Mouse (Mus musculus): ENCODE results near the gene Ryr1.
A peak's percentile ranks its signal among the peaks of the same experiment; 100 is the strongest.
"Not testable (repeated sequence)": the region's sequence is repeated elsewhere in the genome, so short reads cannot be mapped to it uniquely, and the experiment has no call there.

Gene Ryr1

DNA sequence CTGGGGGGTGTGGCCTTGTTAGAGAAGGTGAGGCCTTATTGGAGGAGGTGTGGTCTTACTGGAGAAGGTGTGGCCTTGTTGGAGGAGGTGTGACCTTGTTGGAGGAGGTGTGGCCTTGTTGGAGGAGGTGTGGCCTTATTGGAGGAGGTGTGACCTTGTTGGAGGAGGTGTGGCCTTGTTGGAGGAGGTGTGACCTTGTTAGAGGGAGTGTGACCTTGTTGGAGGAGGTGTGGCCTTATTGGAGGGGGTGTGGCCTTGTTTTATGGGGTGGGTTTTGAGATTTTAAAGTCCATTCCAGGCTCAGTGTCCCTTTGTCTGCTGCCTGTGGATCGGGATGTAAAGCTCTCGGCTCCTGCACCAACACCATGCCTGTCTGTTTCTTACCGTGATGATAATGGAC is 40.6 kb downstream of the Ryr1 start:
- no peak for DNase-seq (ENCODE audit: low spot score in 2 of 2)

DNA sequence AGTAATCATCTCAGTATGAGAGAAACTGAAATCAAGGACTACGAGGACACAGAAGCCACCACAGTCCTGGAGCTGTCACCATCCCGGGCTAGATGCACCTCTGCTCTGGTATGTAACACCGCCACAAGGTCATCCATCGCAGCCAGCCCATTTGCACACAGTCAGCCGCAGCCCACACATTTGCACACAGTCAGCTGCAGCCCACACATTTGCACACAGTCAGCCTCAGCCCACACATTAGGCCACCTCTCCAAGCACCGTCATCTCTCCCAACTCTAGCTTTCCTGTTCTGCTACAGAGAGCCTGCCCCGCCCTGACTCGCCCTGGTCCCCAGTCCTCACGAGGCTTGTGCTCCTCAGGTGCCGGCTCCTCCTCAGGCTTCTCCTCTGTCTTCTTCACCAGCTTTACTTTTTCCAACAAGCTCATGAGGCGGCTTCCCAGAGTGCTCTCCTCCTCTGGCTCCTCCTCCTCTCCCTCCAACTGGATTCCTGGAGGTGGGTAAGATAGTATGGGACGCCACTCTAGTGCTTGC is 45.5 kb downstream of the Ryr1 start:
- peak in 1 of 2 experiments; percentile 51 for DNase-seq (ENCODE audit: low spot score in 2 of 2)

DNA sequence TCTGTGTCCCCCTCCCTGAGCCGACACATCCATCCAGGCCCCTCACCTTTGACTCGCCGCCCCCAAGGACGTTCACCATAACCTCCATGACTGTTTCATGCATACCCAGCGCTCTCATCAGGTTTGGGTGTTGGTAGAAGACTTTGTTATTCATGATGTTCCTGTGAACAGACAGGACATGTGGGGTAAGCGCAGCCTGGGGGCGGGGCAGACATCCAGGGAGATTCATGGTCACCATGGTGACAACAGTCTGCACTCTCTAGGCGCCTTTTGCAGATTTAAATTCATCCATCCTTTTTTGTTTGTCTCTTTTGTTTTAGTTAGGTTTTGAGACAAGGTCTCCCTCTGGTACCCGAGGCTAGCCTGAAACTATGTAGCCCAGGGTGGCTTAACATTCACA is 48.0 kb downstream of the Ryr1 start:
- DNase-seq (ENCODE audit: low spot score in 2 of 2) = peak in 1 of 2 experiments; percentile 51

DNA sequence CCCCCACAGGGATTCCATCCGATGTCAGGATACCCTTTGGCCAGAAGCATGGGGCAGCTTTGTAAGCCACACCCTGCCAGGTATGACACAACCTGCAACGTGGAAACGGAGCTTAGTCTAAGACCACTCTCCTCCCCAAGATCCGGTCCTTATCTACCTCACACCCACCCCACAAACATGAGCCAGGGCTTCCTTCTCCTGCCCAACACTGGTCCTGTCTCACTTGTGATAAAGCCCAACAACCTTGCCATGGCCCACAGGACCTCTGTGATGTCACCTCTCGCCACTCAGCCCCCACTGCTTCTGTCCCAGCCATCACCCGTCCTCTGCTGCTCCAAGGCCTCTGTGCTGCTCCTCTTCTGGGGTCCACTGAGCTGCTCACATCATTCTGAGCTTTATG is 49.8 kb downstream of the Ryr1 start:
- no peak for DNase-seq (ENCODE audit: low spot score in 2 of 2)

DNA sequence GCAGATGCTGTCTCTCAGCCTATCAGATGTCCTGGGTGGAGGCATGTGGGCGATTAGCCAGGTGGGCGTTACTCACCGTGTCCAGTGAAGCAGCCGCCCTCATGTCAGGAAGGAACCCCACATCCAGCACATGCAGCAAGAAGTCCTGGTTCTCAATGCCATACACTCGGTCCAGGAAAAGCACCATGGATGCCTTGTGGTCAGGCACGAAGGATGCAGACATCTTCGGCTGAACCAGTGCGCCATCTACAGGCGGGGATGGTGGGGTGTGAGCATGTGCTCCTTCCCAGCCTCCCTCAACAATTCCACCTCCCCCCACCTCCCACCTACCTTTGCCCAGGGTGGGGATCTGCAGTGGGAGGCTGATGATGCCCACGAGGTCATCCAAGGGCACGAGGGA is 52.3 kb downstream of the Ryr1 start:
- DNase-seq (ENCODE audit: low spot score in 2 of 2) = peak in 1 of 2 experiments; percentile 68

DNA sequence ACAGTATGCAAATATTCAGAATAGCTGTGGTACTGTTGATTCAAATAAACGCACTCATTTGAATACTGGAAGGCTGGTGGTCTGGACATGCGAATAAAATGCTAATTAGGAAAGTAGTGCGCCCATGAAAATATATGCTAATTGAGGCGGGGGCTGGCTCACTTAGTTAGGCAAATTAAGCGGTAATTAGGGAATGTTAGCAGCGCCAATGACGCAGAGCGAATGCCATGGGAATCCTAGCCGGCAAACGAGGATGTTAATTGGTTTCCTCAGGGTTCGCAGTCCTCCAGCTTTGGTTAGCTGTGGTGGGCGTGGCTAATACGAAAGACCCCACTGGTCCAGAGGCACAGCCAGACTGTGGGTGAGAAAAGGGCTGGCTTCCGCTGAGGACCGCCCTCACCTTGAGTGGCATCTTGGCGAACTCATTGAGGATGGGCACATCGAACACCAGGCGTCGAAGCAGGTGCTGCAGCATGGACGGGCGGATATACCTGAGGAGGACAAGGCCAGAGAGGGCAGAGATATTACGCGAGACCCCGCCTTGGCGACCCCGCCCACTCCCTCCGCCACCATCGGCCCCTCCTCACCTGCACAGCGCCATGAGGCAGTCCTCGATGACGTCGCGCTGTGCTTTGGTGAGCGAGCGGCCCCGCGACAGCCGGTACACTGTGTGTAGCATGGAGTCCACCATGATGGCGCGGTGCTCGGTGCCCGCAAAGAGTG is 53.6 kb downstream of the Ryr1 start:
- DNase-seq (ENCODE audit: low spot score in 2 of 2) = peak in 1 of 2 experiments; percentile 59

DNA sequence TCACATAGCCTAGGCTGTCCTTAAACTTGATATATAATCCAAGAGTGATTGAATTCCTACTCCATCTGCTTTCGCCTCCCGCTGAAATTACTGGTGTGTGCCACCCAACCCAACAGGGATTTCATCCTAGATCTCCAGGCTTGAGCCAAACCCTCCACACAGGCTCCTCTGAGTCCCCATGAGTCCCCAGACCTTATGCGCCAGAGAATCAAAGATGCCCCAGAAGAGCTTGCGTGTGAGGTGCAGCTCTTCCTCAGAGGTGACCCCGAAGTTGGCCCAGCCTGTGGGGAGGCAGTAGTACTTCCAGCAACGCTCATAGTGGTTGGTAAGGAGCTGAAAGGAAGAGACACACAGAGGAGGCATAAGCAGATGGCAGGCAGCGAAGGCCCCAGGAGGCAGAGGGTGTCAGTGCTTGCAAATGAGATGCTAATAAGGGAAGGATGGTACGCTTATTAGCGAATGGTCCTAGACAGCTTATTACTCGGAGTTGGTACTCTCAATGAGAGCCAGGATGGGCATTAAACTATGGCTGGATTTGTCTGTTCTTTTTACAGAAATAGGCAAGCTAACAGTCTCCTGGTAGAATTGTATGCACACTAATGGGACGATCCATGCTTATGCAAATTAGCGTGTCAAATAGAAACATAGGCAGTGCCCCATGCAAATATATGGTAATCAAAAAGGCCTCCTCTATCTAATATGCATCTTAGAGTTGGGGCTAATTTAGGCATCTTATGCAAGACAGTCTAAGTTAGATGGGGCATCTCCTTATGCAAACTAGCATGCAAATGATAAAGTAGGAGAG is 54.4 kb downstream of the Ryr1 start:
- peak in 1 of 2 experiments; percentile 52 for DNase-seq (ENCODE audit: low spot score in 2 of 2)

DNA sequence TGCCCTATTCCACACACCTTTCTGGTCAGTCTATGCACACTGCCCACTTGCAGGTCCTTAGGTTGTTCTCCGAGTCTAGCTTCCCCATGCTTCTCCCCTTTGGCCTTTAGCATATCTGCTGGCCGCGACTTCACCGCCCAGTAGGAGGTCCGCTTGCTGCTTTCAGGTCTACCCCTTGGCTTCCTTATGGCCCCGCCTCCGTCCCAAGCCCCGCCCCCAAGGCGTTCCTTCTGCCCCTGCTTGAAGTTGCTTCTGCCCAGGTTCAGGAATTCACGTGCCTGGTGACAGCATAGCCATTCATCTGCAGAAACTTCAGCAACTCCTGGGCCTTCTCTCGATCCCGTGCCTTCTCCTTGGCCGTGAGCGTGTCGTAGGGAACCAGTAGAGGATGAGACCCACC is 57.2 kb downstream of the Ryr1 start:
- DNase-seq (ENCODE audit: low spot score in 2 of 2) = peak in 1 of 2 experiments; percentile 62

DNA sequence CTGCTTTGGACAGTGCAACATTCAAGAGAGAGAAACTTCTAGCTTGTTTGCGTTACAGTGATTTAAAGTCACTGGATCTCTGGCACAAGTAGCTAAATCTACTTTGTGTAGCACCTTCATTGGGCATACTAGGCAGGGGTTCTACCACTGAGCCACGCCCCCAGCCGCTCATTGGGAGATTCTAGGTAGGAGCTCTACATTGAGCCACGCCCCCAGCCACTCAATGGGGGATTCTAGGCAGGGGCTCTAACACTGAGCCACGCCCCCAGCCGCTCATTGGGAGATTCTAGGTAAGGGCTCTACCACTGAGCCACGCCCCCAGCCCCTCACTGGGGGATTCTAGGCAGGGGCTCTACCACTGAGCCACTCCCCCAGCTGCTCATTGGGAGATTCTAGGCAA is 61.5 kb downstream of the Ryr1 start:
- not testable (repeated sequence) for DNase-seq (ENCODE audit: low spot score in 2 of 2)

DNA sequence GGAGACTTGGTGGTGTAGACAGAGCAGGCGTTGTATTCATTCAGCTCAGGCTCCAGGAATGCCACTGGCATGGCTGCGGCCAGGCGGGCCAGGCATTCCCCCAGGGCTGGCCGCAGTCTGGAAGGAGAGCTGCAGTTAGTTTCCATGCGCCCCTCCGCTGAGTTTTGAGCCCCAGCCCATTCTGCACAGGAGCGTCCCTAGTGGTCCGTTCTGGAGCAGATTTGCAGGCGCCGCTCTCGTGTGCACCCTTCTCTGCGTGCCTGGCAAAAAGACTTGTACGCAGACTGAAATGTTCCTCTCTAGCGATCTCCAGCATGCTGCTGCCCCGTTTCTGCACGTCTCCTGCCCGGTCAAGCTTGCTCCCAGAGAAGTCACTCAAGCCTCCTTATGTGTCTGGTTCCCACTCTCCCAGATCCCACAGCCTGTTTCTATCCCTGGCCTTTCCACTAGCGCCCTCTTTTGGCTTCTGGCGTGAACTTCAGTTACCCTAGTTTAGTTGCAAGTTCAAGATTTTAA is 63.4 kb downstream of the Ryr1 start:
- peak in 1 of 2 experiments; percentile 58 for DNase-seq (ENCODE audit: low spot score in 2 of 2)

DNA sequence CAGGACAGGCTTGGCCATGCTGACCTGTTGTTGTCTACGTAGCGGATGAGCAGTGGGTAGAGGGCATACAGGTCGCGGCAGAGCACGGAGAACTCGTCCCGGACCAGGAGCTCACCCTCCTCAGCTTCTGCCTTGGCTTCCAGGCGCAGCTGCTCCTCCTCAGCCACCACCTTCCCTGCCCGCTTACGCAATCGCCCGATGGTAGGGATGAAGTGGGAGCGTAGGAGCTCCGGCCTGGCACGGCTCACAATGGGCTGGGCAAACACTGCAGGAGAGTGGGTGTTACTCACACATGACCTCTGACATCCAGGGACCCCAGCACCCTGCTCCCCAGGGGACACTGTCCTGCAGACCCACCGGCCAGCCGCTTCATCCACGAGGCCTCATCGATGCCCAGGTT is 65.5 kb downstream of the Ryr1 start:
- DNase-seq (ENCODE audit: low spot score in 2 of 2) = no peak

DNA sequence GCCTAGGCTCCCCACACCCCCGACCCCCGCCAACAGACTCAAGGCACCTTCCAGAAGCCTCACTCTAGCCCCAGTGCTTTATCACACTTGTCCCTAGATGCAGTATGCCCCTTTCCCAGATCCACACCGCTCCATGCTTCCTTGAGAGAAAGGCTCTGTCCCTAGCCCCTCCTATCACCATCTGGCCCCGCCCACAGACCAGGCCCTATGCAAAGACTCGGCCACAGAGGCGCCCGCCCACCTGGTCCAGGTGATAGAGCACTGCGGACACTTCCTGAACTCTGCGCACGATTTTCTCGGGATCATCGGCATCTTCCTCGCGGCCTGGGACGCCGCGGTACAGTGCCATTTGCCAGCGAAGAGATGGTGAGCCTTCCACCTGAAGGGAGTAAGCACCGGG is 72.2 kb downstream of the Ryr1 start:
- no peak for DNase-seq (ENCODE audit: low spot score in 2 of 2)

DNA sequence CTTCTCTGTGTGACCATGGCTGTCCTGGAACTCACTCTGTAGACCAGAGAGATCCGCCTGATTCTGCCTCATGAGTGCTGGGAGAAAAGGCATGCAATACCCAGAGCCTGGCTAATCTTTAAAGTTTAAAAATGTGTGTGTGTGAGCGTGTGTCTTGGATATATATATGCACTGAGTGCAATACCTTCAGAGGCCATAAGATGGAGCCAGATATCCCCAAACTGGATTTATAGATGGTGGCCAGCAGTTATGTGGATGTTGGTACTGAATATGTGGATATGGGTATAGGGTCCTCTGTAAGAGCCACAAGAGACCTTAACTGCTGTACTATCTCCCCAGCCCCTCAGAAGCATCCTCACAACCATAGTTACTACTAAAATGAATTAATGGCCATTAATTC is 74.2 kb downstream of the Ryr1 start:
- DNase-seq (ENCODE audit: low spot score in 2 of 2) = peak in 1 of 2 experiments; percentile 43

DNA sequence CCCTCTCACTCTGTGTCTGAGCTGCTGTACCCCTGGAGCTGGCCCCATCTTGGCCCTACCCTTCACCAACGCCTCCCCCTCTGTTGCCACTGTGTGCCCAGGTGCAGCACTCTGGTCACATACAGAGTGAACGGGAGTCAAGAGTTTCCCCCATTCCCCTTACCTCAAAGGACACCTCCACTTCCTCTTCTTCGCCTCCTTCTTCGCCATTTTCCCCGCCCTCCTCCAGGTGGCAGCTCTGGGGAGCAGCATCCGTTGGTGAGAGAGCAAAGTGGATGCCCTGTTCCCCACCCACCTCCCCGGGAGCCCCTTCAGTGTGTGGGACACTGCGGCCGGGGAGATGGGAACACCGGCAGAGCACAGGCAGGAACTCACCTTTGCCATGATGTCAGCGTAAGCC is 76.4 kb downstream of the Ryr1 start:
- DNase-seq (ENCODE audit: low spot score in 2 of 2) = no peak

DNA sequence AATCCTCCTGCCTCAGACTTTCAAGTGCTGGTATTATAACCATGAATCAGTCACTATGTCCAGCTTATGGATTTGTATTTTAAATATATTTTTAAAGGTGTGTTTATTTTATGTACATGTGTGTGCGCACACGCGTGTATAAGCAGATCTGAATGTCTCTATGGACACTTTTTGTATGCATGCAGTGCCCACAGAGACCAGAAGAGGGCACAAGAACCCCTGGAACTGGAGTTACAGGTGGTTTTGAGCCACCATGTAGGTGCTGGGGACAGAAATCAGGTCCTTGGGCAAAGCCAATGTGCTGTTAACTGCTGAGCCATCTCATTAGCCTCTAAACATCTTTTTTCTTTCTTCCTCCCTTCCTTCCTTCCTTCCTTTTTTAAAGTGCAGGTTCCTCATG is 76.9 kb downstream of the Ryr1 start:
- DNase-seq (ENCODE audit: low spot score in 2 of 2) = no peak

DNA sequence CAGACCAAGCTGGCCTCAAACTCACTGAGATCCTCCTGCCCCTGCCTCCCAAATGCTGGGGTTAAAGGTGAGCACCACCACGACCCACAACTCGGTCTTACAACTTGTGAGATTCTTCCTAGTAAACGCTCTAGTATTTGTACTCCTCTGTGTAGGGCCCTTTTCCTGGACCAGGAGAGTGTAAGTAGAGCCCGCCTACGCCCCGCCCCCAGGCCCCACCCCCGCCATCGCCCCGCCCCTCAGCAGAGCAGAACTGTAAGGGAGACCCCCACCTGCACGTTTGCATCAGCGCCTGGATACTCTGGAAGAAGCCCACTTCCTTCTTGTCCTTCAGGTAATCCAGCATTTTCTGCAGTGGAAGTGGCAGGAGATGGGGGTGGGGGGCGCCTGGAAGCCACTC is 78.4 kb downstream of the Ryr1 start:
- DNase-seq (ENCODE audit: low spot score in 2 of 2) = no peak

DNA sequence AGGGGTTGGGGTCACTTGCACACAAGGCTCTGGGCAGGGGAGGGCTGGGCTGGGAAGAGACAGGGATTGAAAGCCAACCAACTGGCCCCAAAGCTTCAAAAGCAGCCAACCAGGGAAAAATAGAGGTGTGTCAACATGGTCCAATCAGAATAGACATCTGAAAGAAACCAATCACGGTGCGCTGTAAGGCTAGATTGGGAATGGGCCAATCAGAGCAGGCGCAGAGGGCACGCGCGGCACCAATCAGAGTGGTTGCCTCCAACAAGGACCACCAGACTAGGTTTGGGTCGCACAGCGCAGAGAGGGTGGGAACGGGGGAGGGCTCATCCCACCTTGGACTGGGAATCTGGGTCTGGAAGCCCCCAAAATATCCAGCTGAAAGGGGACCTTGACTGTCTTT is 80.7 kb downstream of the Ryr1 start:
- no peak for DNase-seq (ENCODE audit: low spot score in 2 of 2)

DNA sequence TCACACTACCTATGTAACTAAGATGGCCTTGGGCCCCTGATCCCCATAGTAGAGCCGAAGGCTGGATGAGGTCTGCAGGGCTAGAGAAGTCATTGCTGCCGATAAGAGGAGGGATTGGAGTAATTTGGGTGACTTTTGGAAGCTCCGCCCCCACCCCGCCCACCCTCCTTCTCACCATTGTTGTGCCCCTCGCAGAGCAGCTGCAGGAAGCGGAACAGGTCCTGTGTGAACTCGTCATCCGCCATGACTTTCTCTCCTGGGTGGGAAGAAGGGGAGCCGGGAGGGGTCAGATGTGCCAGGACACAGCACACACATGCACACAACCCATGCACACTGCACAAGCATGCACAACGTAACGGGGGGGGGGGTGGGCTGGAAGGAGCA is 81.3 kb downstream of the Ryr1 start:
- DNase-seq (ENCODE audit: low spot score in 2 of 2) = no peak

DNA sequence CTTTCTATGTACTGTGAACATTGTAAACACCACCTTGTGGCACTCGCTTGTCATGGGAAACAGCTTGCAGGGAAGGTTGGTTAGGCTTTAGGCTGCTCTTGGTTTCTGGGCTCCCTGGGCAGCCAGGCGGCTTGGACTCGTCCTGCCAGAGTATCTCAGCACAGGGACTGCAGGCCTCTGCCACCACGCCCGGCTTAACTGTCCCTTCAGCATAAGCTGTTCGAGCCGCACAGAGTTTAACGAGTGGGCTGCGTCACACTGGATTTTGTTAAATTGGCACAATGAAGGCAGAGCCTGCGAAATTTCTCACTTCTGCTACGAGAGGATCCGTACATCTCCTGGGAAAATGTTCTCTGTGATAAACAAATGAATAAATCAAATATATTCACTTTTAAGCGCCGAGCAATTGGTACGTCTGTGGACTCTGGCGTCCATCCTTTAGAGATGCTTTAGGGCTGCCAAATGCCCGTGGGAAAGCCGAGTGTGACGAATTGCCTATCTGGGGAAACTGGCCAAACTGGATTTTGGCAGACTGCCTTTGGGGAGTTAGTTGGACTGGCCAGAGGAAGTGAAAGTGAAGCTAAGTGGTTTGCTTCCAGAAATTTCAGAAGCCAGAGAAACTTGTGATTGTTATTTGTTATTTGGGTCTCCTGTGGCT is 81.8 kb downstream of the Ryr1 start:
- no peak for DNase-seq (ENCODE audit: low spot score in 2 of 2)

DNA sequence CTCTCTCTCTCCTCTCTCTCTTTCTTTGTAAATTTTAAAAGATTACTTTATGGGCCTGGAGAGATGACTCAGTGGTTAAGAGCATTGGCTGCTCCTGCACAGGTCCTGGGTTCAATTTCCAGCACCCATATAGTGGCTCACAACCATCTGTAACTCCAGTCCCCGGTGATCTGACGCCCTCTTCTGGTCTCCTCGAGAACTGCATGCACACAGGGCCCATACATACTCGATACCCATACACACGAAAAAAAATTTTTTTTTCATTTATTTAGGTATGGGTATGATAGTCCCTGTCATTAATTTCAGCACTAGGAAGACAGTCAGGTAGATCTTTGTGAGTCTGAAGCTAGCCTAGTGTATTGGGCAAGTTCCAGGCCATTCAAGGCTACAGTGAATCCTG is 83.8 kb downstream of the Ryr1 start:
- no peak for DNase-seq (ENCODE audit: low spot score in 2 of 2)

DNA sequence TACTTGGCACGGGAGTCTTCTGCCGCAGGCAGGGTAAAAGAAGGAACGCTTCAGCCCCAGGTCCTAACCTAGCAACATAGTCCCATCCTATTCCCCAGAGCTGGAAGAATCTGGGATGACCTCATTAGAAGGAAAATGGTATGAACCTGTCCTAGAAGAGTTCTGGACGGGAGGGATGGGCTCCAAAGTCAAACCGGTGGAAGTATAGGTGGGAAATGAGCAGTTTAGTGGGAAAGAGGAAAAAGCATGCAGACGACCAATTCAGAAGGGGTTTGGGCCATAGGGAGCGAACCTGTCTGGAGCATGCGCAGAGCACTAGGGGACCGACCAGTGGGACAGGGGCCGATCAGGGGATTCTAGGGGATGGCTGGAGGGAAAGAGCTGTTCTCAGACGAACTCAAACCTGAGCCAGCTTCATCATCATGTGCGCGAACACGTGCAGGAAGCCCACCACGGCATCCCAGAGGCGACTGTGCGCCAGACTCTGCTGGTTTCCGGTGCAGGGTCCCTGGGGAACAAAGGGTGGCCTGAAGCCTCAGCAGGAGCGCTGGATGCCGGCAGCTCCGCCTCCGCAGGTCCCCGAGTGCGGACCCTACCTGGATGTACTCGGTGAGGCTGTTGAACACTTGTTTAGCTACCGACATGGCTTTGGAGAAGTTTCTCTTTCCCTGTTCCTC is 84.9 kb downstream of the Ryr1 start:
- DNase-seq (ENCODE audit: low spot score in 2 of 2) = peak in 1 of 2 experiments; percentile 31

DNA sequence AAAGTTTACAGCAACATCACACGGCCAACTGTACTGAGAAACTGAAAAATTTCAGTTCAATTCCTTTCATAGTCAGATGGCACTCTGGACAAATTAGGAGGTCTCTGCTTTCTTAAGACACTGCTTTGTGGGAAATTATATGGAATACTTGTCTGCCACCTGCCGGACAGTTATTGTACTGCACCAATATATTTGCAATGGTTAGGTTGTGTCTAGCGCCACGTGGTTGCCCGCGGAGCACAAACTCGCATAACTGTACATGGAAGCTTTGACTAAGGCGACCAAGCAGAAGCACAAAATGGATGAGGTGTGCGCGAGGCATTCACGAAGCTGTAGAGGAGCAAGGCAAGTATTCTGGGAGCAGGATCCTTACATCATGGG is 85.4 kb downstream of the Ryr1 start:
- DNase-seq (ENCODE audit: low spot score in 2 of 2) = peak; percentile 88 to 95

All from spleen, postnatal 4 days (tissue).